Mouse (Mus musculus): ENCODE measurements around the gene Gfi1b. TPM values are rescaled to one million over a fixed set of nuclear protein-coding genes. Genes with fewer than 3 reads are reported as not detected.

Gene Gfi1b
- polyA plus RNA-seq, 1 experiment from 2014 or later = 0.94 TPM

- Histone ChIP-seq H3K27ac (ENCODE audit: low read length) (no peak overlapping the region), H3K27me3 (replicated peaks; ENCODE audit: insufficient read depth, low read length) (no peaks in the 10 kb centered on the region), H3K4me1 (ENCODE audit: insufficient read depth, low read depth, low read length) (no peaks in the 10 kb centered on the region), H3K9ac (replicated peaks; ENCODE audit: low read depth) (no peak overlapping the region), H3K9me3 (ENCODE audit: low read length) (no peaks in the 10 kb centered on the region), H3K4me2 (replicated peaks; ENCODE audit: low read depth, low read length) (no peak overlapping the region), H3K36me3 (ENCODE audit: insufficient read depth, low read length) (no peaks in the 10 kb centered on the region), H3K4me3 (ENCODE audit: low read depth, low read length) (no peak overlapping the region)
- TF ChIP-seq CTCF (IDR thresholded peaks at IDR 0.05) (no peak), EP300 (IDR thresholded peaks at IDR 0.05) (no peak)
- DNase-seq (ENCODE audit: low spot score) = no peak
- ATAC-seq = no peak
- WGBS = 46% methylated on average over 12 of the region's 12 CpGs
Observed at GRCm38 (mm10) chr2:28598692-28599568, 22.9 kb downstream of the Gfi1b start.

GRCm38 (mm10) chr2:28597733-28598547 lies 23.8 kb downstream of the Gfi1b start:
- DNase-seq (ENCODE audit: low spot score) (no peak), ATAC-seq (no peak)
- H3K9me3 ChIP-seq (ENCODE audit: low read length) = no peaks in the 10 kb centered on the region
- 69% methylated on average over 6 of the region's 7 CpGs for WGBS
- no peak overlapping the region for H3K27ac ChIP-seq (ENCODE audit: low read length)
- no peak overlapping the region for H3K4me2 ChIP-seq (replicated peaks; ENCODE audit: low read depth, low read length)
- H3K4me3 ChIP-seq (ENCODE audit: low read depth, low read length) = no peak overlapping the region
- no peak overlapping the region for H3K9ac ChIP-seq (replicated peaks; ENCODE audit: low read depth)
- TF ChIP-seq EP300 (IDR thresholded peaks at IDR 0.05) = no peak
- no peak for TF ChIP-seq CTCF (IDR thresholded peaks at IDR 0.05)
- no peaks in the 10 kb centered on the region for H3K27me3 ChIP-seq (replicated peaks; ENCODE audit: insufficient read depth, low read length)
- H3K4me1 ChIP-seq (ENCODE audit: insufficient read depth, low read depth, low read length) = no peaks in the 10 kb centered on the region
- H3K36me3 ChIP-seq (ENCODE audit: insufficient read depth, low read length) = no peaks in the 10 kb centered on the region

GRCm38 (mm10) chr2:28596998-28597397 lies 24.8 kb downstream of the Gfi1b start:
- Histone ChIP-seq H3K4me1 (ENCODE audit: insufficient read depth, low read depth, low read length) (no peaks in the 10 kb centered on the region), H3K9me3 (ENCODE audit: low read length) (no peaks in the 10 kb centered on the region), H3K9ac (replicated peaks; ENCODE audit: low read depth) (no peak overlapping the region), H3K4me3 (ENCODE audit: low read depth, low read length) (no peak overlapping the region), H3K36me3 (ENCODE audit: insufficient read depth, low read length) (no peaks in the 10 kb centered on the region), H3K27me3 (replicated peaks; ENCODE audit: insufficient read depth, low read length) (no peaks in the 10 kb centered on the region), H3K27ac (ENCODE audit: low read length) (no peak overlapping the region), H3K4me2 (replicated peaks; ENCODE audit: low read depth, low read length) (no peak overlapping the region)
- TF ChIP-seq CTCF (IDR thresholded peaks at IDR 0.05) = peak; percentile 43
- TF ChIP-seq EP300 (IDR thresholded peaks at IDR 0.05) = no peak
- no peak for DNase-seq (ENCODE audit: low spot score)
- ATAC-seq = no peak
- WGBS = 88% methylated on average over 7 of the region's 7 CpGs

GRCm38 (mm10) chr2:28596021-28596420 lies 25.8 kb downstream of the Gfi1b start:
- no peak overlapping the region for H3K9ac ChIP-seq (replicated peaks; ENCODE audit: low read depth)
- H3K27ac ChIP-seq (ENCODE audit: low read length) = no peak overlapping the region
- no peak overlapping the region for H3K4me2 ChIP-seq (replicated peaks; ENCODE audit: low read depth, low read length)
- H3K4me1 ChIP-seq (ENCODE audit: insufficient read depth, low read depth, low read length) = no peaks in the 10 kb centered on the region
- H3K36me3 ChIP-seq (ENCODE audit: insufficient read depth, low read length) = no peaks in the 10 kb centered on the region
- TF ChIP-seq EP300 (IDR thresholded peaks at IDR 0.05) (no peak), CTCF (IDR thresholded peaks at IDR 0.05) (no peak)
- H3K27me3 ChIP-seq (replicated peaks; ENCODE audit: insufficient read depth, low read length) = no peaks in the 10 kb centered on the region
- no peak overlapping the region for H3K4me3 ChIP-seq (ENCODE audit: low read depth, low read length)
- DNase-seq (ENCODE audit: low spot score) (no peak), ATAC-seq (no peak)
- whole genome bisulfite sequencing = 63% methylated on average over 7 of the region's 7 CpGs
- no peaks in the 10 kb centered on the region for H3K9me3 ChIP-seq (ENCODE audit: low read length)

- WGBS = 7% methylated on average over 15 of the region's 15 CpGs
- Histone ChIP-seq H3K4me3 (ENCODE audit: low read depth, low read length) (no peak overlapping the region), H3K9me3 (ENCODE audit: low read length) (no peaks in the 10 kb centered on the region), H3K4me1 (ENCODE audit: insufficient read depth, low read depth, low read length) (no peaks in the 10 kb centered on the region), H3K9ac (replicated peaks; ENCODE audit: low read depth) (no peak overlapping the region), H3K27ac (ENCODE audit: low read length) (no peak overlapping the region), H3K4me2 (replicated peaks; ENCODE audit: low read depth, low read length) (no peak overlapping the region), H3K36me3 (ENCODE audit: insufficient read depth, low read length) (no peaks in the 10 kb centered on the region), H3K27me3 (replicated peaks; ENCODE audit: insufficient read depth, low read length) (no peaks in the 10 kb centered on the region)
- DNase-seq (ENCODE audit: low spot score) (peak; percentile 82), ATAC-seq (no peak; the same call in 1 of the 2 replicates)
- TF ChIP-seq CTCF (IDR thresholded peaks at IDR 0.05) (peak; percentile 91), EP300 (IDR thresholded peaks at IDR 0.05) (no peak)
Observed at GRCm38 (mm10) chr2:28592809-28593208, 29.0 kb downstream of the Gfi1b start.

- TF ChIP-seq EP300 (IDR thresholded peaks at IDR 0.05) (no peak), CTCF (IDR thresholded peaks at IDR 0.05) (no peak)
- Histone ChIP-seq H3K4me3 (ENCODE audit: low read depth, low read length) (no peak overlapping the region), H3K27me3 (replicated peaks; ENCODE audit: insufficient read depth, low read length) (no peaks in the 10 kb centered on the region), H3K27ac (ENCODE audit: low read length) (no peak overlapping the region), H3K9me3 (ENCODE audit: low read length) (no peaks in the 10 kb centered on the region), H3K4me1 (ENCODE audit: insufficient read depth, low read depth, low read length) (no peaks in the 10 kb centered on the region), H3K4me2 (replicated peaks; ENCODE audit: low read depth, low read length) (no peak overlapping the region), H3K36me3 (ENCODE audit: insufficient read depth, low read length) (no peaks in the 10 kb centered on the region), H3K9ac (replicated peaks; ENCODE audit: low read depth) (no peak overlapping the region)
- WGBS = 53% methylated on average over 2 of the region's 2 CpGs
- peak; percentile 25 for DNase-seq (ENCODE audit: low spot score)
- ATAC-seq = no peak
Observed at GRCm38 (mm10) chr2:28591479-28591878, 30.3 kb downstream of the Gfi1b start.

Data from lung, postnatal 0 days (tissue).